Comparison of ENCODE assay signal across 8 mouse cellular contexts in the genomic region with DNA sequence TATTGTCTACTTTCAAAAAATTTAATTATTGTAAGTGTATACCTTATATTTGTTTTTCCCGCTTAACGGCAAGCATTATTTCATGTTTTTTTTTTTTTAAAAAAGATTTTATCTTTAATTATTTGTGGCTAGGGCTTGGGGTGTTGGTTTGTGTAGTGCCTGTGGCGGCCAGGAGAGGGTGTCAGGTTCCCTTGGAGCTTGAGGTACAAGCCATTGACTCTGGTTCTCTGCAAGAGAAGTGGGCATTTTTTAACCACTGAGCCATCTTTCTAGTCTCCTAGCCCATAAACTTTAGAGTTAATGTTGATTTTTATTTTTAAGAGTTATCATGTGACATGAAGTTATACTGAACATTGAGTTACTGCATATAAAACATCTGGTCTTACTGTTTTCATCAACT. TPM values are rescaled to one million over a fixed set of nuclear protein-coding genes. Genes with fewer than 3 reads are reported as not detected.
DNase-seq lines count a peak whose midpoint lies in the region; ATAC-seq and TF ChIP-seq lines count a peak whose summit lies in the region.

No protein-coding gene starts in this region.

- dilution Hi-C loops in CH12.LX (cut with MboI; ENCODE audit: extremely low pct_ligation_motif_present, extremely low pct_unique_long_range_greater_than_20kb, low sequenced_read_pairs), result no loop called here

- TF ChIP-seq EP300 in CH12.LX (IDR thresholded peaks at IDR 0.05; ENCODE audit: low read length), result no peak

- 82% methylated on average over 3 of the region's 3 CpGs for WGBS in embryonic facial prominence, embryonic 11.5 days
- 86% methylated on average over 3 of the region's 3 CpGs for WGBS in embryonic facial prominence, embryonic 10.5 days
- 87% methylated on average over 3 of the region's 3 CpGs for WGBS in forebrain, embryonic 15.5 days

- H3K27me3 ChIP-seq in embryonic facial prominence, embryonic 11.5 days (ENCODE audit: control insufficient read depth, insufficient read depth, low read length), result no peaks in the 10 kb centered on the region
- no peaks in the 10 kb centered on the region for H3K27me3 ChIP-seq in embryonic facial prominence, embryonic 10.5 days (replicated peaks; ENCODE audit: low read depth, poor library complexity, severe bottlenecking)
- H3K27me3 ChIP-seq in CH12.LX (replicated peaks), result no peaks in the 10 kb centered on the region
- no peaks in the 10 kb centered on the region for H3K27me3 ChIP-seq in forebrain, embryonic 15.5 days

- peaks cover 11% of the 10 kb centered on the region for H3K36me3 ChIP-seq in embryonic facial prominence, embryonic 11.5 days (replicated peaks; ENCODE audit: control insufficient read depth, insufficient read depth, low read depth, low read length)
- H3K36me3 ChIP-seq in embryonic facial prominence, embryonic 10.5 days (replicated peaks), result peaks cover 98% of the 10 kb centered on the region
- peaks cover 56 to 90% of the 10 kb centered on the region in 2 experiments for H3K36me3 ChIP-seq in CH12.LX (replicated peaks in 1 of 2; ENCODE audit: control insufficient read depth in 1 of 2, insufficient read depth in 1 of 2, low read length in 1 of 2)
- H3K36me3 ChIP-seq in forebrain, embryonic 15.5 days, result peaks cover 80% of the 10 kb centered on the region

- intact Hi-C loops in left cerebral cortex, postnatal 25 days (cut with DNase I), result loop anchor here (1.0 to 5.0 kb wide), 2 partner anchors 35 to 1300 kb away; no protein-coding TSS in a partner anchor

- ATAC-seq in embryonic facial prominence, embryonic 11.5 days (replicated peaks; ENCODE audit: insufficient number of reproducible peaks, low FRiP score, low TSS enrichment, low read depth), result no peak
- no peak for ATAC-seq in forebrain, embryonic 15.5 days (replicated peaks)

- H3K9me3 ChIP-seq in embryonic facial prominence, embryonic 11.5 days (replicated peaks; ENCODE audit: control insufficient read depth, low read length), result no peaks in the 10 kb centered on the region
- H3K9me3 ChIP-seq in embryonic facial prominence, embryonic 10.5 days, result no peaks in the 10 kb centered on the region
- H3K9me3 ChIP-seq in CH12.LX (replicated peaks; ENCODE audit: low read length), result no peaks in the 10 kb centered on the region
- H3K9me3 ChIP-seq in forebrain, embryonic 15.5 days, result no peaks in the 10 kb centered on the region

- TF ChIP-seq RAD21 in CH12.LX (IDR thresholded peaks at IDR 0.05; ENCODE audit: low read depth, low read length), result peak; percentile 65

- no peaks in the 10 kb centered on the region; the same call in 1 of the 2 replicates for H3K79me2 ChIP-seq in CH12.LX (replicated peaks; ENCODE audit: control insufficient read depth, extremely low read depth, insufficient read depth, poor library complexity, severe bottlenecking)

- H3K27ac ChIP-seq in embryonic facial prominence, embryonic 11.5 days (replicated peaks; ENCODE audit: low read depth, low read length), result no peak overlapping the region
- no peak overlapping the region for H3K27ac ChIP-seq in embryonic facial prominence, embryonic 10.5 days (replicated peaks)
- no peak overlapping the region for H3K27ac ChIP-seq in CH12.LX (ENCODE audit: insufficient read depth, low read depth)
- H3K27ac ChIP-seq in forebrain, embryonic 15.5 days (replicated peaks), result no peak overlapping the region

- TF ChIP-seq CTCF in CH12.LX (conservative IDR thresholded peaks at IDR 0.05 in 1 of 2, IDR thresholded peaks at IDR 0.05 in 1 of 2; ENCODE audit: low read depth in 2 of 2, low read length in 2 of 2), result peak; percentile 32 to 80; a peak in 2 of 4 replicates

- H3K4me2 ChIP-seq in embryonic facial prominence, embryonic 11.5 days (ENCODE audit: low read depth, low read length), result no peak overlapping the region
- H3K4me2 ChIP-seq in CH12.LX (ENCODE audit: insufficient read depth, low read depth, poor library complexity, severe bottlenecking), result no peak overlapping the region
- no peak overlapping the region for H3K4me2 ChIP-seq in forebrain, embryonic 15.5 days (replicated peaks)

- no peak overlapping the region for H3K9ac ChIP-seq in embryonic facial prominence, embryonic 11.5 days (replicated peaks; ENCODE audit: low read length)
- H3K9ac ChIP-seq in CH12.LX (ENCODE audit: insufficient read depth, low read depth), result no peak overlapping the region
- H3K9ac ChIP-seq in forebrain, embryonic 15.5 days (replicated peaks), result no peak overlapping the region

- in situ Hi-C loops in CH12.LX (cut with MboI; ENCODE audit: low pct_ligation_motif_present, low pct_unique_long_range_greater_than_20kb, low sequenced_read_pairs), result loop anchor here (5.0 kb wide), 1 partner anchor 35 kb away; no protein-coding TSS in a partner anchor

- H3K4me1 ChIP-seq in embryonic facial prominence, embryonic 11.5 days (ENCODE audit: control insufficient read depth, insufficient read depth, low read length), result no peaks in the 10 kb centered on the region
- H3K4me1 ChIP-seq in embryonic facial prominence, embryonic 10.5 days, result no peaks in the 10 kb centered on the region
- no peaks in the 10 kb centered on the region for H3K4me1 ChIP-seq in CH12.LX (ENCODE audit: control insufficient read depth in 1 of 2, insufficient read depth in 2 of 2)
- no peaks in the 10 kb centered on the region for H3K4me1 ChIP-seq in forebrain, embryonic 15.5 days

- no peak for TF ChIP-seq POLR2A in CH12.LX (IDR thresholded peaks at IDR 0.05; ENCODE audit: low read depth, low read length)

- H3K4me3 ChIP-seq in embryonic facial prominence, embryonic 11.5 days (ENCODE audit: low read depth, low read length), result no peak overlapping the region
- H3K4me3 ChIP-seq in embryonic facial prominence, embryonic 10.5 days, result no peak overlapping the region
- no peak overlapping the region for H3K4me3 ChIP-seq in CH12.LX (replicated peaks in 1 of 3; ENCODE audit: low read depth in 2 of 3, low read length in 2 of 3, poor library complexity in 1 of 3)
- no peak overlapping the region for H3K4me3 ChIP-seq in forebrain, embryonic 15.5 days

- DNase-seq in embryonic facial prominence, embryonic 11.5 days (ENCODE audit: low spot score), result peak; percentile 19
- DNase-seq in embryonic facial prominence, embryonic 10.5 days (ENCODE audit: low spot score), result no peak
- DNase-seq in left cerebral cortex, postnatal 25 days (ENCODE audit: low spot score in 2 of 2), result peak; percentile 39 to 56
- no peak for DNase-seq in left cerebral cortex, adult 11 months (ENCODE audit: low spot score)
- peak; percentile 46 for DNase-seq in CH12.LX (ENCODE audit: extremely low read depth)
- DNase-seq in embryo, embryonic 10.5 days (ENCODE audit: low spot score), result peak; percentile 46
- DNase-seq in retina, postnatal 1 day, result peak; percentile 11

TF ChIP-seq in CH12.LX, 34 proteins besides CTCF, POLR2A, EP300 and RAD21:
- TF ChIP-seq SMC3 (IDR thresholded peaks at IDR 0.05; ENCODE audit: low read depth, low read length), result peak; percentile 86
- TF ChIP-seq IRF4 (IDR thresholded peaks at IDR 0.05; ENCODE audit: low read depth, low read length), result no peak

RNA-seq across cellular contexts. Expression of gene Itgae, which starts 18.5 kb away (rescaled TPM):
- polyA plus RNA-seq in embryonic facial prominence, embryonic 11.5 days (2014; fragmentation: Nextera tagmentation; extraction: Ambion mirVana), result 0.06 and 0.17 TPM in 2 replicates
- polyA plus RNA-seq in embryonic facial prominence, embryonic 10.5 days (2016; fragmentation: Nextera tagmentation; extraction: Ambion mirVana), result 0.45 and 0.52 TPM in 2 replicates
- under 1 TPM; 0.18 to 0.21 TPM for total RNA-seq in left cerebral cortex, postnatal 25 days (2021)
- total RNA-seq in CH12.LX (2012; rRNA removed) (0.21 TPM in 2 replicates), CH12.LX (2014; rRNA removed) (0.17 and 0.27 TPM in 2 replicates)
- polyA plus RNA-seq in CH12.LX (2012; ENCODE audit: insufficient read length, low read depth), result 0.26 and 0.37 TPM in 2 replicates
- polyA plus RNA-seq in forebrain, embryonic 15.5 days (2015; fragmentation: Nextera tagmentation; extraction: Ambion mirVana), result 0.18 and 0.34 TPM in 2 replicates

RNA-seq across cellular contexts. Expression of gene Ncbp3, which starts 24.3 kb away (rescaled TPM):
- polyA plus RNA-seq in embryonic facial prominence, embryonic 11.5 days (2014; fragmentation: Nextera tagmentation; extraction: Ambion mirVana), result 11.3 and 11.9 TPM in 2 replicates
- 13.7 and 13.8 TPM in 2 replicates for polyA plus RNA-seq in embryonic facial prominence, embryonic 10.5 days (2016; fragmentation: Nextera tagmentation; extraction: Ambion mirVana)
- total RNA-seq in left cerebral cortex, postnatal 25 days (2021), result 1 to 10 TPM; 8.3 to 8.9 TPM
- 12.1 and 13.0 TPM in 2 replicates for total RNA-seq in CH12.LX (2012; rRNA removed)
- 11.9 and 12.1 TPM in 2 replicates for total RNA-seq in CH12.LX (2014; rRNA removed)
- 13.9 and 15.0 TPM in 2 replicates for polyA plus RNA-seq in CH12.LX (2012; ENCODE audit: insufficient read length, low read depth)
- 10.7 and 11.1 TPM in 2 replicates for polyA plus RNA-seq in forebrain, embryonic 15.5 days (2015; fragmentation: Nextera tagmentation; extraction: Ambion mirVana)

RNA-seq across cellular contexts. Expression of gene Camkk1, which starts 53.0 kb away (rescaled TPM):
- 3.4 and 4.2 TPM in 2 replicates for polyA plus RNA-seq in embryonic facial prominence, embryonic 11.5 days (2014; fragmentation: Nextera tagmentation; extraction: Ambion mirVana)
- polyA plus RNA-seq in embryonic facial prominence, embryonic 10.5 days (2016; fragmentation: Nextera tagmentation; extraction: Ambion mirVana), result 5.6 and 6.9 TPM in 2 replicates
- total RNA-seq in left cerebral cortex, postnatal 25 days (2021), result 10 to 100 TPM; 79.5 to 92.4 TPM
- total RNA-seq in CH12.LX (2012; rRNA removed) (8.2 and 9.1 TPM in 2 replicates), CH12.LX (2014; rRNA removed) (5.1 and 6.8 TPM in 2 replicates)
- polyA plus RNA-seq in CH12.LX (2012; ENCODE audit: insufficient read length, low read depth), result 5.0 and 5.4 TPM in 2 replicates
- polyA plus RNA-seq in forebrain, embryonic 15.5 days (2015; fragmentation: Nextera tagmentation; extraction: Ambion mirVana), result 19.6 TPM in 2 replicates

Comparison
In these comparisons a context has a peak if more than half of its experiments do, and no peak if none do; other contexts are left out.
1. DNase-seq: peak in embryonic facial prominence, embryonic 11.5 days (single experiment), left cerebral cortex, postnatal 25 days (2 of 2), CH12.LX (single experiment), embryo, embryonic 10.5 days (single experiment) and retina, postnatal 1 day (single experiment); none in embryonic facial prominence, embryonic 10.5 days (single experiment) and left cerebral cortex, adult 11 months (single experiment).